Mouse (Mus musculus) midbrain, embryonic 15.5 days (tissue): ENCODE results near the gene Capn13. TPM values are rescaled to one million over a fixed set of nuclear protein-coding genes. Genes with fewer than 3 reads are reported as not detected.
A peak's percentile ranks its signal among the peaks of the same experiment; 100 is the strongest.
"Not testable (repeated sequence)": the region's sequence is repeated elsewhere in the genome, so short reads cannot be mapped to it uniquely, and the experiment has no call there.

Source experiments
- ATAC-seq: fragments of 200-750 bp; cut with Nextera tagmentation; replicated peaks from 2 replicates; pipeline ENCODE4 v1.8.0; 2017; ENCODE audit warnings: moderate TSS enrichment
- H3K27ac ChIP-seq: fragments of 300-500 bp; sonication (generic); 2 replicates; pipeline ENCODE4 v1.5.1; 2015; ENCODE audit warnings: mild to moderate bottlenecking, inconsistent platforms
- H3K27me3 ChIP-seq: fragments of 300-500 bp; sonication (generic); replicated peaks from 2 replicates; pipeline ENCODE4 v1.6.1; 2015; ENCODE audit warnings: inconsistent platforms
- H3K36me3 ChIP-seq: fragments of 300-500 bp; sonication (generic); replicated peaks from 2 replicates; pipeline ENCODE4 v1.6.1; 2015; ENCODE audit warnings: inconsistent platforms
- H3K4me1 ChIP-seq: fragments of 300-500 bp; sonication (generic); 2 replicates; pipeline ENCODE4 v1.6.1; 2015; ENCODE audit warnings: inconsistent platforms
- H3K4me2 ChIP-seq: fragments of 300-500 bp; sonication (generic); 2 replicates; pipeline ENCODE4 v1.6.1; 2015; ENCODE audit warnings: inconsistent platforms, mild to moderate bottlenecking, moderate library complexity
- H3K4me3 ChIP-seq: fragments of 300-500 bp; sonication (generic); 2 replicates; pipeline ENCODE4 v1.5.1; 2015; ENCODE audit warnings: mild to moderate bottlenecking, inconsistent platforms
- H3K9ac ChIP-seq: fragments of 300-500 bp; sonication (generic); 2 replicates; pipeline ENCODE4 v1.6.1; 2015; ENCODE audit warnings: mild to moderate bottlenecking, inconsistent platforms
- H3K9me3 ChIP-seq: fragments of 300-500 bp; sonication (generic); 2 replicates; pipeline ENCODE4 v1.6.1; 2016; ENCODE audit warnings: inconsistent platforms
- WGBS: fragments of 180-500 bp; shearing (Covaris S2); methylation state at CpG from one replicate; pipeline ENCODE4 v1.1.7; 2015; ENCODE audit warnings: mixed read lengths; 5-methylcytosine and 5-hydroxymethylcytosine counted together
- polyA plus RNA-seq: library from polyadenylated mRNA; unstranded; fragments of >200 nt; fragmentation: Nextera tagmentation; extraction: Ambion mirVana; gene quantifications from 2 replicates; pipeline ENCODE4 v1.2.1, GENCODE M21; 2015

The Capn13 gene
- polyA plus RNA-seq, 1 experiment from 2014 or later, result not detected

DNA sequence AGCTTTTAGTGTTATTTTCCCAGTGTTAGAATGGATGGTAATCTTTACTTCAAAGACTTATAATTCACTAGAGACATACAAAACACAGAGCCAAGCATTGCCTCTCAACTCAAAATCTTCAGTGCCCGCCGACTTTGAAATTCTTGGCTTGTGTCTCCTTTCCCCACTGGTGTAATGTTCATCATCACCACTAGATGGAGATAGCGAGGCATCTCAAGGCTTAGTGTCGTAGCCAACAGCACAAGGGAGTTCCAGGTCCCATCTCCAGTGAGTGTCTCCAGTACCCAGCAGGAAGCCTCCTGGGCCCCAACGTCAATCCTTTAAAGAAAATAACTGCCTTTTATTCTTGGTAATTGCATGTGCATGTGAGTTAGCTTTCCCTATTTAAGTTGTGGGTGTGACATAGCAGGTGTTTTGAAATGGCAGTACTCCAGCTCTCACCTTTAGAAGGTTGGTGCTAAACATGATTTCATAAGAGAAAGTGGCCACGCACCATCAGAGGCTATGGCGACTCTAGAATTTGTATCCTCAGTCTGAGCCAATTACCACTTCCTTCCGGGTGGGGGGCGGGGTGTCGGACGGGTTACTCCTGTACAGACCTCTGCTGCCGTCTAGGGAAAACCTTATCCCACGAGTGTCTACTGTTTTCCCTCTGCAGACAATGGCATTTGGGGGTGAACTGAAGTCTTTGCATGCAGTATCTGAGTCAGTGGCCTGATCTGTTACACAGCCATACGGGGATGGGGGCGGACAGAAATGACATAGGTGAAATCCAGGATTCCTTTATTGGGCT lies 99.2 kb downstream of the Capn13 start:
- H3K9me3 ChIP-seq, result no peaks in the 10 kb centered on the region
- peak; percentile 28 for ATAC-seq
- 42% methylated on average over 15 of the region's 15 CpGs for WGBS
- peaks cover 5% of the 10 kb centered on the region; the same call in 1 of the 2 replicates for H3K4me1 ChIP-seq
- H3K27ac ChIP-seq, result no peak overlapping the region
- H3K9ac ChIP-seq, result no peak overlapping the region
- H3K36me3 ChIP-seq, result no peaks in the 10 kb centered on the region
- no peak overlapping the region for H3K4me3 ChIP-seq
- H3K27me3 ChIP-seq, result 0 out of 2 replicates have a peak, but pooled peaks cover 6% of the 10 kb centered on the region
- H3K4me2 ChIP-seq, result no peak overlapping the region

DNA sequence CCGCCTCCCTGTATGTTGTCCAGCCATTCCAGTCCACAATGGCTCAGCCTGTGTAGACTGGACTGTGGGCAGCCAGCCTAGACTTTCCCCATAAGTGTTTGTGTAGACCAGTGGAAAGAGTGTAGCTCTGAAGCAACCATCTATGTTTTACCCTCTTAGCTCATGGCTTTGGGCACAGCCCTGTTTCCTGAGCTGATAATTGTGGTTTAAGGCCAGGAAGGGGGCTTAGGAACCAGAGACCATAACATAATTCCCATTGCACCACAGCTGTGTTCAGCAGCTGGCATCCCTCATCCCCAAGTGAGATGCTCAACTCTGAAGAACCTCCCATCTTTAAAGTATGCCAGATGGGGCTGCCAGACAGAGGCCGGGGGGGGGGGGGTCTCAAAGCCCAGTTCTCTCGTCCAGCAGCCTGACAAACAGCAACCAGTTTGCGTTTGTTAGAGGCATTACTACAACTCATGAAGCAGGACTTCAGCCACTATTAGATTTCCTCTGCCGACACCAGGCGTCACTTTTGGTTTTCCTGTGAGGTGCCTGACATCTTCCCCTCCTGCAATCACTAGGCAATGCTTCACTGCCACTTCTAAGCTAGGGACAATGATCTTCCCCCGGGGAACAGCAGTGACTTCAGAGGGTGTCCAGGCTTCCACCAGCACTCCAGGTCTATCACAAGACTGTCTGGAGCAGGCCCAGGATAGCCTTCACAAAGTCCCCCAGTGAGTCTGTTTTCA lies 100.4 kb downstream of the Capn13 start:
- no peaks in the 10 kb centered on the region for H3K36me3 ChIP-seq
- H3K4me3 ChIP-seq, result no peak overlapping the region
- WGBS, result 80% methylated on average over 7 of the region's 7 CpGs

GRCm38 (mm10) chr17:73298981-73299380 lies 101.7 kb downstream of the Capn13 start:
- no peaks in the 10 kb centered on the region for H3K36me3 ChIP-seq

More for the DNA sequence above, 100.4 kb downstream of the Capn13 start:
- Histone ChIP-seq H3K9ac (no peak overlapping the region), H3K27ac (no peak overlapping the region), H3K4me1 (peaks cover 5% of the 10 kb centered on the region; the same call in 1 of the 2 replicates), H3K4me2 (no peak overlapping the region), H3K9me3 (no peaks in the 10 kb centered on the region), H3K27me3 (0 out of 2 replicates have a peak, but pooled peaks cover 6% of the 10 kb centered on the region)
- no peak for ATAC-seq

DNA sequence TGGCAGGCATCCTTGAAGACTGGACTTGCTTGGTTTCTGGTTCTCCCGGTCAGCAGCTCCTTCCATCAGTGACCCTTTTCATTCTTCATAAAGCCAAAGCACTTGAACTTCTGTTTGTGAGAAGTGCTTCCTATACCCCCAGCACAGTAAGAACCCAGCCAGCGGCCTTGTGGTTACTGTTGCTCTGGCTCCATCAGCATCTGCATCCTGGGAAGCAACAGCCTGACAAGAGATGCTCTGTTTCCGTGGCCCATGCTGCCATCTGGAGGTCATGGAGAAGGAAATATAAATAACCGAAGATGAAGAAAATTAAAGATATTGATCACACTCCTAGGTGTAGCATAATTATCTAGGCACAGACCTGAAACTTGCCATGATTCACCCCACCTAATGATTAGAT lies 103.8 kb downstream of the Capn13 start:
- H3K27ac ChIP-seq, result no peak overlapping the region
- 37% methylated on average over 4 of the region's 4 CpGs for WGBS

More at GRCm38 (mm10) chr17:73298981-73299380, 101.7 kb downstream of the Capn13 start:
- Histone ChIP-seq H3K4me1 (peaks cover 5% of the 10 kb centered on the region; the same call in 1 of the 2 replicates), H3K4me2 (no peak overlapping the region), H3K27me3 (0 out of 2 replicates have a peak, but pooled peaks cover 6% of the 10 kb centered on the region), H3K27ac (no peak overlapping the region), H3K9me3 (no peaks in the 10 kb centered on the region), H3K9ac (no peak overlapping the region), H3K4me3 (no peak overlapping the region)
- ATAC-seq, result no peak
- WGBS, result 93% methylated on average over 6 of the region's 6 CpGs

DNA sequence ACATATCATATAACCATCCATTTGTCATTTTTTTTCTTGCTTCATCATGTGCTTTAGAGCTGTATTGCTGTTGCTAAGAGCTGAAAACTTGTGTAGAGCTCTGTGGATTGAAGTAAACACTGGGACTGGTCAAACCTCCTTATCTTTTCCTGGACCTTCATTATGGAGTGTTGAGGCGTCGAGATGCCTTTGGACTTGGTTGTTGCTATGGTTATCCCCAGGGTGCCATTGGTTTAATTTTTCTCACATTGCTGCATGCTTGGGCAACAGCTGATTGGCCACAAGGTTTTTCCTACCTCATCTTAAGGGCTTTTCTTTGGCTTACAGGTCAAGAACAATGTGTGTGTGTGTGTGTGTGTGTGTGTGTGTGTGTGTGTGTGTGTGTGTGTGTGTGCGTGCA lies 107.4 kb downstream of the Capn13 start:
- ATAC-seq, result no peak
- Histone ChIP-seq H3K4me3 (no peak overlapping the region), H3K4me1 (no peaks in the 10 kb centered on the region), H3K9ac (no peak overlapping the region), H3K9me3 (no peaks in the 10 kb centered on the region), H3K4me2 (no peak overlapping the region), H3K27ac (no peak overlapping the region), H3K36me3 (no peaks in the 10 kb centered on the region), H3K27me3 (0 out of 2 replicates have a peak, but pooled peaks cover 1% of the 10 kb centered on the region)
- WGBS, result 80% methylated on average over 3 of the region's 3 CpGs

More for the DNA sequence above, 103.8 kb downstream of the Capn13 start:
- H3K9ac ChIP-seq, result no peak overlapping the region
- H3K36me3 ChIP-seq, result no peaks in the 10 kb centered on the region
- no peaks in the 10 kb centered on the region; the same call in 1 of the 2 replicates for H3K4me1 ChIP-seq
- 0 out of 2 replicates have a peak overlapping the region, but pooled peaks have one; percentile 22 for H3K4me2 ChIP-seq
- peak; percentile 82 for ATAC-seq
- no peaks in the 10 kb centered on the region for H3K9me3 ChIP-seq
- H3K4me3 ChIP-seq, result no peak overlapping the region
- H3K27me3 ChIP-seq, result 0 out of 2 replicates have a peak, but pooled peaks cover 6% of the 10 kb centered on the region

DNA sequence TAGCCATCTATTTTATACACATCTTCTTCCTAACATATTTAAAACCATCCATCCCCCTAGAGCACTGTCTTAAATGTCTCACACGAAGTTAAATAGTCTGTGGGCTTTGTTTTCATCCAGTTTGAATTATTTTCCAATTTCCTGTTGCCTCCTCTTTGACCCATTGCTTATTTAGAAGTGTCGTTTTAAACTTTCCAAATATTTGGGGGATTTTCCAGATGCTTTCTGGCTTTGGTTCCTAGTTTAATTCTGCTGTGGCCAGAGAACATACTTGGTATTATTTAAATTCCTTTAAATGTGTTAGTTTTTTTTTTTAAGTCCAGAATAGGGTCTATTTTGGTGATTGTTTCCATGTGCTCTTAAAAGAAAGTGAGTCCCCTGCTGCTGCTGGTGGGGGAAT lies 116.4 kb downstream of the Capn13 start:
- ATAC-seq, result no peak
- no peak overlapping the region for H3K4me2 ChIP-seq
- no peaks in the 10 kb centered on the region for H3K36me3 ChIP-seq
- H3K9me3 ChIP-seq, result no peaks in the 10 kb centered on the region
- WGBS, result 54% methylated on average over 2 of the region's 2 CpGs
- H3K27ac ChIP-seq, result no peak overlapping the region
- H3K4me3 ChIP-seq, result no peak overlapping the region
- no peaks in the 10 kb centered on the region for H3K27me3 ChIP-seq
- H3K4me1 ChIP-seq, result no peaks in the 10 kb centered on the region
- H3K9ac ChIP-seq, result no peak overlapping the region

DNA sequence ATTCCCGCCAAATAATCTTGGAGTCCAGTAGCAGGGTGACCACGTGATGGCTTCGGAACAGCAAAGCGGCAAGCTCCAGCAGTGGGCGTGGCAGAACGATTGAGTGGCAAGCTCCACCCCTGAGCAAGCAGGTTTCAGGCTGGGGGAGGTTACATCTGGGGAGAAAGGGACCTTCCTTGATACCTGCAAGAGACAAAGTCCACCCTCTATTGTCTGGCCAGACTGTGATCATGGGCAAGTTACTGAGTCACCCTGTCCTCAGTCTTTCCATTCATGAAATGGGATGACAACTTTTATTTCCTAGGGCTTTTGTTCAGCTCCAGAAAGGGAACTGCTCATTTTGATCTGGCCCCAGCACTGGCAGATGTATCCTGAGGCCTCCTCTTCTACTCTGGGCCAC lies 118.0 kb downstream of the Capn13 start:
- WGBS, result 52% methylated on average over 6 of the region's 6 CpGs

GRCm38 (mm10) chr17:73277770-73278169 lies 122.9 kb downstream of the Capn13 start:
- H3K4me3 ChIP-seq, result no peak overlapping the region
- 89% methylated on average over 4 of the region's 4 CpGs for WGBS
- no peaks in the 10 kb centered on the region for H3K4me1 ChIP-seq

More for the DNA sequence above, 118.0 kb downstream of the Capn13 start:
- H3K9me3 ChIP-seq, H3K4me2 ChIP-seq, ATAC-seq, H3K4me3 ChIP-seq, H3K4me1 ChIP-seq, H3K27me3 ChIP-seq, H3K9ac ChIP-seq, H3K36me3 ChIP-seq, H3K27ac ChIP-seq: not testable (repeated sequence)

GRCm38 (mm10) chr17:73275066-73275465 lies 125.6 kb downstream of the Capn13 start:
- H3K4me2 ChIP-seq, result no peak overlapping the region
- no peaks in the 10 kb centered on the region for H3K27me3 ChIP-seq
- no peak overlapping the region for H3K9ac ChIP-seq
- H3K36me3 ChIP-seq, result no peaks in the 10 kb centered on the region
- H3K27ac ChIP-seq, result no peak overlapping the region
- no peaks in the 10 kb centered on the region for H3K9me3 ChIP-seq
- H3K4me3 ChIP-seq, result no peak overlapping the region
- WGBS, result 87% methylated on average over 10 of the region's 10 CpGs
- peaks cover 16% of the 10 kb centered on the region for H3K4me1 ChIP-seq
- ATAC-seq, result no peak

More at GRCm38 (mm10) chr17:73277770-73278169, 122.9 kb downstream of the Capn13 start:
- Histone ChIP-seq H3K9ac (no peak overlapping the region), H3K27ac (no peak overlapping the region), H3K9me3 (no peaks in the 10 kb centered on the region), H3K27me3 (no peaks in the 10 kb centered on the region), H3K4me2 (no peak overlapping the region), H3K36me3 (no peaks in the 10 kb centered on the region)
- no peak for ATAC-seq

DNA sequence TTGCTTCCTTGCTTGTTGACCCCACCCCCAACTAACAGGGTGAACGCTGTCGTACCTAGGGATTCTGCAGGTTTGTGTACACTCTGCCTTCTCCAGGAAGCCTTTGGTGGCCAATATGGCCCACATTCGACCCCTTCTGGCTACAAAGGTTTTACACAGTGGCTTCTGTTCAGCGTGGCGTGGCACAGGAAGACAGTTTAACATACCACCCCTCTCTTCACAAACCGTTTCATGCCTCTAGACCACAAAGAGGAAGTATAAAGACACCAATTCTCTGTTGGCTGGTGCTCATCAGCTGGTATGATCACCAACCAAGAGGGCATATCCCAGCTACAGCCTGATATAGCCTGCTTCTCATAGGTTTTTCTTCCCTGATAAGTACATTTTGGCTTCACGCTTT lies 126.9 kb downstream of the Capn13 start:
- 84% methylated on average over 7 of the region's 7 CpGs for WGBS
- no peaks in the 10 kb centered on the region for H3K9me3 ChIP-seq
- H3K27ac ChIP-seq, result no peak overlapping the region
- no peak for ATAC-seq
- H3K9ac ChIP-seq, result no peak overlapping the region
- H3K36me3 ChIP-seq, result no peaks in the 10 kb centered on the region
- no peaks in the 10 kb centered on the region for H3K27me3 ChIP-seq
- H3K4me3 ChIP-seq, result no peak overlapping the region
- H3K4me2 ChIP-seq, result no peak overlapping the region
- H3K4me1 ChIP-seq, result peaks cover 16% of the 10 kb centered on the region

DNA sequence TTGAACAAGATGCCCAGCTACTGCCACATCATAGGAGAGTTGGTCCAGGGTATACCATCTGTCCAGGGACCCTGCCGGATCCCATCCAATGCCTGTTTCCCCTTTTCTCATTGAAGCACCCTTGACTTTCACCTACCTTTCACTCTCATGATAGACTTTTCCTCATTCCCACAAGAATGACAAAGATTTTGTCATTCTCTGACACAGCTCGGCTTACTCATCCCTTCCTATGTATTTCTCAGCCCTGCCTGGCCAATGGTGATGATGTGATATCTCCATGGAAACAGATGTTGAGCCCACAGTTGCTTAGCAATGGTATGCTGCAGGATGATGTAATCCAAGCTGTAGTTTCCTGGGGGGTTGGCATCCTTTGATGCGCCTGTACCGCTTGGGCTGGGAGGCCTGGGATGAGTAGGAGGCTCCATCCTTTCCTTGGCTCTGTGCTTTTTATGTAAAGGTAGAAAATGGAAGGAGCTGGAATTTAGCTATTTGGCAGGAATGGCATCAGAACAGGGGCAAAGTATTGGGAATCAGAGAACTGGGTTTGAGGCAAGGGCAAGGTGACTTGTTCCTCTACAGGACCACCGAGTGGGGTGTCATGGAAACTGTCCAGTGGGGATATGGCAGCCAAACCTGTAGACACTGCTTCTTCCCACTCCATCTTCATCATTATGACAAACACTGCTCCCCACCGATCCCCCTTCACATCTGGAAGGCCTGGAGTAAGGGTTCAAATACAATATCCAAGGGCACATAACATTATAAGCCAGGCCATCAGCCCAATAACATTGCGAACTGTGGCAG lies 128.7 kb downstream of the Capn13 start:
- peaks cover 16% of the 10 kb centered on the region for H3K4me1 ChIP-seq
- H3K27me3 ChIP-seq, result no peaks in the 10 kb centered on the region
- no peak overlapping the region for H3K4me2 ChIP-seq
- H3K9me3 ChIP-seq, result no peaks in the 10 kb centered on the region
- H3K27ac ChIP-seq, result peak overlapping the region; percentile 70
- H3K4me3 ChIP-seq, result no peak overlapping the region
- H3K36me3 ChIP-seq, result no peaks in the 10 kb centered on the region
- ATAC-seq, result peak; percentile 95
- no peak overlapping the region for H3K9ac ChIP-seq
- 69% methylated on average over 7 of the region's 7 CpGs for WGBS
